Mouse (Mus musculus) forebrain, postnatal 0 days (tissue): ENCODE measurements at regions not wholly inside any gene's neighbourhood (a gene's known extent, or its start where the extent isn't known, plus 50 kb on each side); places are given as distances from the start of the nearest gene placed in this dataset.
"Not testable (repeated sequence)": the region's sequence is repeated elsewhere in the genome, so short reads cannot be mapped to it uniquely, and the experiment has no call there.

ENCODE experiments used
- ATAC-seq: fragments of 200-750 bp; cut with Nextera tagmentation; 2 replicates; pipeline ENCODE4 v1.8.0; 2017; ENCODE audit warnings: mild to moderate bottlenecking, moderate library complexity
- DNase-seq: peaks from one replicate; pipeline ENCODE4 v3.0.0-alpha.2; 2015
- H3K27ac ChIP-seq: fragments of 300-500 bp; sonication (generic); 2 replicates; pipeline ENCODE4 v1.5.1; 2014; ENCODE audit warnings: low read depth, mild to moderate bottlenecking, antibody characterized with exemption, low read length, moderate library complexity, mixed read lengths
- H3K27me3 ChIP-seq: fragments of 300-500 bp; sonication (generic); 2 replicates; pipeline ENCODE4 v1.6.1; 2014; ENCODE audit warnings: mild to moderate bottlenecking, low read length, mixed read lengths; ENCODE audit not compliant: insufficient read depth
- H3K36me3 ChIP-seq: fragments of 300-500 bp; sonication (generic); 2 replicates; pipeline ENCODE4 v1.6.1; 2014; ENCODE audit warnings: mild to moderate bottlenecking, moderate library complexity; ENCODE audit not compliant: insufficient read depth
- H3K4me1 ChIP-seq: fragments of 300-500 bp; sonication (generic); 2 replicates; pipeline ENCODE4 v1.6.1; 2014; ENCODE audit warnings: antibody characterized with exemption; ENCODE audit not compliant: insufficient read depth
- H3K4me2 ChIP-seq: fragments of 300-500 bp; sonication (generic); 2 replicates; pipeline ENCODE4 v1.6.1; 2014; ENCODE audit warnings: low read depth, mild to moderate bottlenecking, moderate library complexity
- H3K4me3 ChIP-seq: fragments of 300-500 bp; sonication (generic); 2 replicates; pipeline ENCODE4 v1.5.1; 2014; ENCODE audit warnings: low read depth, low read length, mixed read lengths
- H3K9ac ChIP-seq: fragments of 300-500 bp; sonication (generic); 2 replicates; pipeline ENCODE4 v1.6.1; 2014; ENCODE audit warnings: mild to moderate bottlenecking
- H3K9me3 ChIP-seq: fragments of 300-500 bp; sonication (generic); 2 replicates; pipeline ENCODE4 v1.6.1; 2016; ENCODE audit warnings: low read length
- CTCF ChIP-seq: sonication (generic); IDR thresholded peaks from 2 replicates; pipeline ENCODE4 v1.5.1; 2016; ENCODE audit warnings: antibody characterized with exemption, control low read depth, low read depth
- WGBS: fragments of 180-500 bp; shearing (Covaris S2); extraction: QIAGEN DNeasy Blood & Tissue Kit; methylation state at CpG from one replicate; pipeline ENCODE4 v1.1.7; 2014; 5-methylcytosine and 5-hydroxymethylcytosine counted together

GRCm38 (mm10) chr3:98968811-98969210, 75.8 kb upstream of the Hao2 start:
- no peak overlapping the region for H3K27ac ChIP-seq
- no peaks in the 10 kb centered on the region for H3K27me3 ChIP-seq
- no peak for ATAC-seq
- no peak overlapping the region for H3K9ac ChIP-seq
- no peaks in the 10 kb centered on the region for H3K36me3 ChIP-seq
- no peak overlapping the region for H3K4me2 ChIP-seq
- no peak overlapping the region for H3K4me3 ChIP-seq
- no peaks in the 10 kb centered on the region for H3K4me1 ChIP-seq
- H3K9me3 ChIP-seq = no peaks in the 10 kb centered on the region
- 29% methylated on average over 4 of the region's 4 CpGs for WGBS
- TF ChIP-seq CTCF = no peak
- DNase-seq = no peak

DNA sequence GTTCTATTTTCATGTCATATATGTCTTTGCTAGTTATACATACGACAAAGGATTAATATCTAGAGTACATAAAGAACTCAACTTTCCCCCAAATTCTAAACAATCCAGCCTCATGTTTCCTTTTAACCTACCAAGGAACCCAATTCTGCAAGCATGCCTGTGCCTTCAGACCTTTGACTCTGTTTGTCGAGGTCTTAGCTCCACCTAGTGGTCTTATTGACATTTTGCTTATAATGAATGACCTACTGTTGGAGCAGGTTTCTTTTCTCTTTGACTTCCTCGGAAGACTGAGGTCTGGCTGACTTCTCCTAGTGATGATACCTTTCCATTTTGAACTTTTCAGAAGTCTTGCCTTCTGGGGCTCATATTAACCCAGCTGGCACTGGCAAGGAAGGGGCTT, 82.7 kb upstream of the Hao2 start:
- DNase-seq (peak; percentile 52), ATAC-seq (peak; percentile 53; the same call in 1 of the 2 replicates)
- no peak overlapping the region for H3K9ac ChIP-seq
- no peaks in the 10 kb centered on the region for H3K9me3 ChIP-seq
- H3K4me1 ChIP-seq = no peaks in the 10 kb centered on the region
- H3K4me3 ChIP-seq = no peak overlapping the region
- TF ChIP-seq CTCF = peak; percentile 68
- WGBS = 6% methylated on average over 3 of the region's 3 CpGs
- no peaks in the 10 kb centered on the region for H3K27me3 ChIP-seq
- H3K4me2 ChIP-seq = no peak overlapping the region
- H3K27ac ChIP-seq = no peak overlapping the region
- no peaks in the 10 kb centered on the region for H3K36me3 ChIP-seq

- H3K4me2 ChIP-seq = no peak overlapping the region
- H3K36me3 ChIP-seq = no peaks in the 10 kb centered on the region
- H3K27me3 ChIP-seq = no peaks in the 10 kb centered on the region
- no peaks in the 10 kb centered on the region for H3K4me1 ChIP-seq
- TF ChIP-seq CTCF = no peak
- no peak for ATAC-seq
- H3K27ac ChIP-seq = no peak overlapping the region
- no peaks in the 10 kb centered on the region for H3K9me3 ChIP-seq
- no peak for DNase-seq
- no peak overlapping the region for H3K9ac ChIP-seq
- WGBS = 98% methylated on average over 1 of the region's 1 CpGs
- no peak overlapping the region for H3K4me3 ChIP-seq
Observed at GRCm38 (mm10) chr3:98982787-98983186, 89.7 kb upstream of the Hao2 start.

DNA sequence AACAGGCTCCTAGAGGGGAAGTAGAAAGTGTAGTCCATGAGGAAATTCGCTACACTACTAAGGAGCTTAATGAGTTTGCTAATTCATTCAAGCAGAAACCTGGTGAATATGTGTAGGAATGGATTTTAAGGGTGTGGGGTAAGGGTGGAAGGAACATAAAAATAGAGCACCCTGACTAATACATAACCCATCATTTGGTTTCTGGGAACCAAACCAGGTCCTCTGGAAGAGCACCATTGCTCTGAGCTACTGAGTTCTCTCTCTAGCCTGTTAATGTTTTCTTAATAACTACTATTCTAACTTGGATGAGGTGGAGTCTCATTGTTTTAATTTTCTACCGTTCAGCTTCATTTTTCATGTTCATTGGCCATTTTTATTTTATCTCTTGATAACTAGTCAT, 94.2 kb upstream of the Hao2 start:
- not testable (repeated sequence) for H3K27ac ChIP-seq, H3K27me3 ChIP-seq, H3K4me3 ChIP-seq, H3K4me2 ChIP-seq, DNase-seq, H3K4me1 ChIP-seq, H3K36me3 ChIP-seq, H3K9me3 ChIP-seq, ATAC-seq, H3K9ac ChIP-seq
- WGBS = 76% methylated on average over 2 of the region's 2 CpGs

DNA sequence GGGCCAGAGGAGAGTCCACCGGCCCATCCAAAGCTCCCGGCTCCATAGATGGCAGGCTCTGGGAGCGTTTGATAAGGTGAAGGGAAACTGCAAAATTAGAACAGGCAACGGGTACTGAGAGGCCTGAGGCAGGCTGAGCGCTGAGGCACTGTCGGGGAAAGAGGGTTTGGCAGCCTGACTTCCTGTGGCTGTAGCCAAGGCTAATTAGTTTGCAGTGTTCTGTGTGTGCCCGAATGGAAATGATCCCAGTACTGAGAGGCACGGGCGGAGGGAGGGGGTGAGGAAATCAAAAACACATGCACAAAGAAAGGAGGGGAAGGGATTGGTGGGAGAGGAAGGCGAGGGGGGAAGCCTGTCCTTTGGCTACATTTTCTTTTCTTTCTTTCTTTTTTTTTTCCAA, 97.8 kb upstream of the Hao2 start:
- ATAC-seq = peak; percentile 99
- no peaks in the 10 kb centered on the region for H3K4me1 ChIP-seq
- no peaks in the 10 kb centered on the region for H3K9me3 ChIP-seq
- H3K27me3 ChIP-seq = no peaks in the 10 kb centered on the region
- WGBS = 8% methylated on average over 10 of the region's 10 CpGs
- H3K36me3 ChIP-seq = no peaks in the 10 kb centered on the region
- peak; percentile 81 for DNase-seq
- TF ChIP-seq CTCF = no peak
- H3K4me2 ChIP-seq = no peak overlapping the region
- no peak overlapping the region for H3K27ac ChIP-seq
- H3K9ac ChIP-seq = no peak overlapping the region
- no peak overlapping the region for H3K4me3 ChIP-seq

DNA sequence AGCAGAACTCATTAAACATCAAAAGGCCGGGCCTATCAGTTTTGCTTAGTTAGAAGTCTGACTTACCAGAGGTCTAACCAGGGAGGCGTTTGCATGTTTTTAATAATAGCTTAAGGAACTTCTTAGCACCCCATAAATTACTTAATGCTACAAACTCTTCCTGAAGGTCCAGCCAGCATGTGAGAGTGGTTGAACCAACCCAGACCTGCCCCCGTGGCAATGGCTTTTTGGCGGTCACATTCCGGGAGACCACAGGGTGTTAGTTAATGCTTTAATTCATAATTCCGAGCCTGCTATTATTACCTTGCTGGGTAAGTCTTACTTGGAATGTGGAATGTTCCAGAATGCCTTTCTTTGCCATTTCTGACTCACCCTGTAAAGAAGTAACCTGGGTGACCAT, 98.2 kb upstream of the Hao2 start:
- TF ChIP-seq CTCF = no peak
- H3K9me3 ChIP-seq = no peaks in the 10 kb centered on the region
- DNase-seq (no peak), ATAC-seq (no peak)
- 47% methylated on average over 6 of the region's 6 CpGs for WGBS
- H3K9ac ChIP-seq = no peak overlapping the region
- H3K36me3 ChIP-seq = no peaks in the 10 kb centered on the region
- no peaks in the 10 kb centered on the region for H3K27me3 ChIP-seq
- no peak overlapping the region for H3K27ac ChIP-seq
- H3K4me1 ChIP-seq = no peaks in the 10 kb centered on the region
- H3K4me3 ChIP-seq = no peak overlapping the region
- H3K4me2 ChIP-seq = no peak overlapping the region

- no peak for TF ChIP-seq CTCF
- DNase-seq = no peak
- ATAC-seq = no peak
- Histone ChIP-seq H3K4me3 (no peak overlapping the region), H3K4me1 (no peaks in the 10 kb centered on the region), H3K9me3 (peaks cover 3% of the 10 kb centered on the region; the same call in 1 of the 2 replicates), H3K27ac (no peak overlapping the region), H3K36me3 (no peaks in the 10 kb centered on the region), H3K27me3 (no peaks in the 10 kb centered on the region), H3K4me2 (no peak overlapping the region), H3K9ac (no peak overlapping the region)
Observed at GRCm38 (mm10) chr3:98994086-98994485, 101.0 kb upstream of the Hao2 start.

DNA sequence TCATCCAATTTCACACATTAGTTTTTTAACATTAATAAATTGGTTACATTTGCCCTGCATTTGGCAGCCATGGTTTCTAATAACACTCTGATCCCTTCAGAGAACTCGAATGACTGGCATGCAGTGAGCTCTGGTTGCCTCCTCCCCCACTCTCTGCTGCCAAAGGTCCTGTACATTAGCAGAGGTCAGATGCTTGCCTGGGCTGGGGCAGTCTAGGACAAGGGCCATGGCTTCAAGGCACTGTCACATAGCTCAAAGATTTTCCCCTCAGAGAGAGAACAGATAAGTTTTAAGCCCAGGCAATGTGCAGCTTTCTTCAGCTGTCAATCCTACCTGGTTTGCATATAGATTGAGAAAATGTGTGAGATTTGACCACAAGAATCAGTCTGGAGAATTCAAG, 110.2 kb upstream of the Wars2 start:
- H3K36me3 ChIP-seq = no peaks in the 10 kb centered on the region
- H3K4me1 ChIP-seq = no peaks in the 10 kb centered on the region
- H3K9me3 ChIP-seq = no peaks in the 10 kb centered on the region
- 53% methylated on average over 1 of the region's 1 CpGs for WGBS
- H3K4me2 ChIP-seq = no peak overlapping the region
- DNase-seq = no peak
- ATAC-seq = no peak
- no peaks in the 10 kb centered on the region for H3K27me3 ChIP-seq
- no peak overlapping the region for H3K4me3 ChIP-seq
- H3K9ac ChIP-seq = no peak overlapping the region
- TF ChIP-seq CTCF = no peak
- H3K27ac ChIP-seq = no peak overlapping the region
